Comparison of ENCODE assay signal across 8 mouse cellular contexts in the genomic region with DNA sequence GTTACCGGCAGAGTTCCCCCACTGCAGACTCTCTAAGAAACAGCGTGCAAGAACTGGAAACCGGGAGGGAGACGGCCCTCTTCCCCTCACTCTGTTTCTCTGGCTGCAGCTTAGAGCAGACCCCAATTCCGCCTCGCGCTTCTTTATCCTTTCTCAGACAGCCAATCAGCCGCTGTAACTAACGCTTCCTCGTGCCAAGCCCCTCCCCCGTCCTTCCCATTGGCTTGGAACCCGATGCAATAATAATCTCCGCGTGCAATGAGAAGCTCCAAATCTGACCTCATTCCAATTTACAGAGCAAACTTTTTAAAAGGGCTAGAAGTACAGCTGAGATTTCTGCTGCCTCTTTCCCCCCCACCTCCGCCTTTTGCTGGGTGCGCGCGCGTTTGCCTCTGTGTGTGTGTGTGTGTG. TPM values are rescaled to one million over a fixed set of nuclear protein-coding genes. Genes with fewer than 3 reads are reported as not detected.
DNase-seq lines count a peak whose midpoint lies in the region; ATAC-seq and TF ChIP-seq lines count a peak whose summit lies in the region.

A gene (minus strand): TSS at position 133 of the 411 bp plus-strand sequence.

- H3K4me1 ChIP-seq in forebrain, postnatal 0 days (ENCODE audit: insufficient read depth) = peaks cover 8% of the 10 kb centered on the region
- H3K4me1 ChIP-seq in neural tube, embryonic 15.5 days = peaks cover 19% of the 10 kb centered on the region

- peak; percentile 91 for DNase-seq in ES-CJ7 (ENCODE audit: low read depth, low spot score)
- DNase-seq in cerebellum, adult 11-12 months = peak; percentile 87
- DNase-seq in forebrain, postnatal 0 days = peak; percentile 99
- peak; percentile 95 to 96 for DNase-seq in heart, postnatal 36 days
- peak; percentile 88 to 97 for DNase-seq in layer of hippocampus, adult 18-20 months (ENCODE audit: low spot score in 2 of 2)
- DNase-seq in lung, adult 18-20 months = peak; percentile 96
- DNase-seq in testis, postnatal 14 days (ENCODE audit: low spot score) = peak; percentile 93

- H3K9ac ChIP-seq in forebrain, postnatal 0 days = peak within 1 kb of the TSS; percentile 99
- peak within 1 kb of the TSS; percentile 99 for H3K9ac ChIP-seq in neural tube, embryonic 15.5 days (replicated peaks)

- peak; percentile 90 for ATAC-seq in forebrain, postnatal 0 days
- peak; percentile 91 for ATAC-seq in neural tube, embryonic 15.5 days (ENCODE audit: low FRiP score)

- peak within 1 kb of the TSS; percentile 47 for H3K4me2 ChIP-seq in forebrain, postnatal 0 days (ENCODE audit: low read depth)
- peak within 1 kb of the TSS; percentile 60 for H3K4me2 ChIP-seq in neural tube, embryonic 15.5 days

- intact Hi-C loops in heart, postnatal 36 days (cut with DNase I) = loop anchor here (1.0 to 10.0 kb wide), 6 partner anchors 111 to 1031 kb away; a partner anchor contains a TSS

- WGBS in forebrain, postnatal 0 days = 0% methylated on average over 19 of the region's 19 CpGs
- under 1% methylated on average over 19 of the region's 19 CpGs for WGBS in neural tube, embryonic 15.5 days

- peak within 1 kb of the TSS; percentile 92 for H3K4me3 ChIP-seq in forebrain, postnatal 0 days (ENCODE audit: low read depth, low read length)
- peak within 1 kb of the TSS; percentile 95 for H3K4me3 ChIP-seq in neural tube, embryonic 15.5 days (replicated peaks)

- no peaks in the 10 kb centered on the region for H3K36me3 ChIP-seq in forebrain, postnatal 0 days (ENCODE audit: insufficient read depth)
- H3K36me3 ChIP-seq in neural tube, embryonic 15.5 days = no peaks in the 10 kb centered on the region

- H3K9me3 ChIP-seq in forebrain, postnatal 0 days (ENCODE audit: low read length) = no peaks in the 10 kb centered on the region
- no peaks in the 10 kb centered on the region for H3K9me3 ChIP-seq in neural tube, embryonic 15.5 days (replicated peaks)

- peak within 1 kb of the TSS; percentile 99 for H3K27ac ChIP-seq in forebrain, postnatal 0 days (ENCODE audit: low read depth, low read length)
- peak within 1 kb of the TSS; percentile 98 for H3K27ac ChIP-seq in neural tube, embryonic 15.5 days (replicated peaks)

- TF ChIP-seq CTCF in forebrain, postnatal 0 days (IDR thresholded peaks at IDR 0.05; ENCODE audit: low read depth) = no peak

- H3K27me3 ChIP-seq in forebrain, postnatal 0 days (ENCODE audit: insufficient read depth, low read length) = no peaks in the 10 kb centered on the region
- no peaks in the 10 kb centered on the region for H3K27me3 ChIP-seq in neural tube, embryonic 15.5 days (replicated peaks)

RNA-seq across cellular contexts. Expression of the gene that starts here (rescaled TPM):
- total RNA-seq in forebrain, postnatal 0 days (2014; rRNA removed) = 217 and 275 TPM in 2 replicates
- 202 and 214 TPM in 2 replicates for polyA plus RNA-seq in forebrain, postnatal 0 days (2015; fragmentation: Nextera tagmentation; extraction: Ambion mirVana)
- 10 to 100 TPM; 21.7 to 29.0 TPM for total RNA-seq in heart, postnatal 36 days (2021)
- 10 to 100 TPM; 15.7 to 17.0 TPM for total RNA-seq in layer of hippocampus, adult 18-20 months (2021)
- 90.4 and 108 TPM in 2 replicates for polyA plus RNA-seq in neural tube, embryonic 15.5 days (2015; fragmentation: Nextera tagmentation; extraction: Ambion mirVana)

Comparison
In these comparisons a context has a peak if more than half of its experiments do, and no peak if none do; other contexts are left out.
1. Peak in every context shown above with its lines: DNase-seq, ATAC-seq, H3K4me3 ChIP-seq and H3K27ac ChIP-seq.